Mouse (Mus musculus): Measurements from ENCODE around the gene H2al1d.
"Not testable (repeated sequence)": the region's sequence is repeated elsewhere in the genome, so short reads cannot be mapped to it uniquely, and the experiment has no call there.

Gene H2al1d

GRCm38 (mm10) chrX:11308524-11308923 lies at the start of gene H2al1d:
Gene H2al1d, plus strand, starts transcription at chrX:11308824.
- DNase-seq (ENCODE audit: low read depth, low spot score), result not testable (repeated sequence)

GRCm38 (mm10) chrX:11264918-11265317 lies 43.7 kb upstream of the H2al1d start:
- DNase-seq (ENCODE audit: low read depth, low spot score), result no peak

GRCm38 (mm10) chrX:11267791-11268190 lies 40.8 kb upstream of the H2al1d start:
- DNase-seq (ENCODE audit: low read depth, low spot score), result peak; percentile 34

GRCm38 (mm10) chrX:11269074-11269473 lies 39.5 kb upstream of the H2al1d start:
- DNase-seq (ENCODE audit: low read depth, low spot score), result peak; percentile 42

GRCm38 (mm10) chrX:11273190-11273589 lies 35.4 kb upstream of the H2al1d start:
- no peak for DNase-seq (ENCODE audit: low read depth, low spot score)

GRCm38 (mm10) chrX:11277083-11277482 lies 31.5 kb upstream of the H2al1d start:
- no peak for DNase-seq (ENCODE audit: low read depth, low spot score)

- DNase-seq (ENCODE audit: low read depth, low spot score), result no peak
Measured at GRCm38 (mm10) chrX:11280741-11281140, 27.9 kb upstream of the H2al1d start.

GRCm38 (mm10) chrX:11288306-11288882 lies 20.2 kb upstream of the H2al1d start:
- no peak for DNase-seq (ENCODE audit: low read depth, low spot score)

GRCm38 (mm10) chrX:11289244-11289643 lies 19.4 kb upstream of the H2al1d start:
- DNase-seq (ENCODE audit: low read depth, low spot score), result no peak

GRCm38 (mm10) chrX:11298957-11299356 lies 9.7 kb upstream of the H2al1d start, which contains the start of gene H2al1a:
Gene H2al1a, plus strand, starts transcription at chrX:11299257.
- not testable (repeated sequence) for DNase-seq (ENCODE audit: low read depth, low spot score)

GRCm38 (mm10) chrX:11302132-11302531 lies 6.5 kb upstream of the H2al1d start, which contains the start of gene H2al1b:
Gene H2al1b, plus strand, starts transcription at chrX:11302432.
- not testable (repeated sequence) for DNase-seq (ENCODE audit: low read depth, low spot score)

GRCm38 (mm10) chrX:11305355-11305754 lies 3.3 kb upstream of the H2al1d start, which contains the start of gene H2al1c:
Gene H2al1c, plus strand, starts transcription at chrX:11305655.
- not testable (repeated sequence) for DNase-seq (ENCODE audit: low read depth, low spot score)

- DNase-seq (ENCODE audit: low read depth, low spot score), result not testable (repeated sequence)
Measured at GRCm38 (mm10) chrX:11311634-11312033, 3.0 kb downstream of the H2al1d start, which contains the start of gene H2al1e. Gene H2al1e, plus strand, starts transcription at chrX:11311934.

GRCm38 (mm10) chrX:11314858-11315257 lies 6.2 kb downstream of the H2al1d start, which contains the start of gene H2al1f:
Gene H2al1f, plus strand, starts transcription at chrX:11315158.
- not testable (repeated sequence) for DNase-seq (ENCODE audit: low read depth, low spot score)

- not testable (repeated sequence) for DNase-seq (ENCODE audit: low read depth, low spot score)
Measured at GRCm38 (mm10) chrX:11317956-11318355, 9.3 kb downstream of the H2al1d start, which contains the start of gene H2al1g. Gene H2al1g, plus strand, starts transcription at chrX:11318256.

- not testable (repeated sequence) for DNase-seq (ENCODE audit: low read depth, low spot score)
Measured at GRCm38 (mm10) chrX:11321192-11321591, 12.6 kb downstream of the H2al1d start, which contains the start of gene H2al1h. Gene H2al1h, plus strand, starts transcription at chrX:11321492.

- DNase-seq (ENCODE audit: low read depth, low spot score), result not testable (repeated sequence)
Measured at GRCm38 (mm10) chrX:11324359-11324758, 15.7 kb downstream of the H2al1d start, which contains the start of gene H2al1i. Gene H2al1i, plus strand, starts transcription at chrX:11324659.

GRCm38 (mm10) chrX:11327522-11327921 lies 18.9 kb downstream of the H2al1d start, which contains the start of gene H2al1j:
Gene H2al1j, plus strand, starts transcription at chrX:11327822.
- not testable (repeated sequence) for DNase-seq (ENCODE audit: low read depth, low spot score)

- peak; percentile 30 for DNase-seq (ENCODE audit: low read depth, low spot score)
Measured at GRCm38 (mm10) chrX:11345762-11346161, 37.1 kb downstream of the H2al1d start.

- DNase-seq (ENCODE audit: low read depth, low spot score), result peak; percentile 16
Measured at GRCm38 (mm10) chrX:11346756-11347155, 38.1 kb downstream of the H2al1d start.

All from brain, adult 2 months (tissue).